Mouse (Mus musculus) brain, embryonic 14.5 days (tissue): ENCODE data around the gene Kalrn.

Source experiments
- CTCF ChIP-seq: fragments of 200-500 bp; IDR thresholded peaks from 2 replicates; pipeline ENCODE4 v1.5.1; 2012; ENCODE audit warnings: inconsistent platforms, mild to moderate bottlenecking, moderate library complexity, borderline replicate concordance; ENCODE audit not compliant: insufficient read depth, insufficient read length; ENCODE audit errors: extremely low read depth
- POLR2A ChIP-seq: fragments of 200-500 bp; IDR thresholded peaks from 2 replicates; pipeline ENCODE4 v1.6.1; 2012; ENCODE audit warnings: mild to moderate bottlenecking, inconsistent platforms, borderline replicate concordance; ENCODE audit not compliant: poor library complexity, insufficient read depth, insufficient read length, severe bottlenecking; ENCODE audit errors: extremely low read depth

DNA sequence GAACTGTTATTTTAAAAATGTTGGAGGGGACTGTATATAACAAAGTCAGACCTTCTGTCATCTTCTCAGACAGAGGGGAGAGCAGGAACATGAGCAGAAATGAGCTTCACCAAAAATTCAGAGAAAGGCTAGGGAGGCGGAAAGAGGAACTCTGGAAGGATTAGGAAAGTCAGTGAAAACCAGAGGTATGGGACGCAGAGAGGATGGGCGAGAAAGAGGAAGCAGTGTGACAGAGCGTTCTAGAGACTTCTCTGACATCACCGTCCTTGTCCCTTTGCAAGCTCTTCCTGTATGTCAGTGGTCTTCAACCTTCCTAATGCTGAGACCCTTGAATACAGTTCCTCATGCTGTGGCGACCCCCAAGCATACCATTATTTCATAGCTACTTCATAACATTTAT lies 588.0 kb downstream of the Kalrn start:
- TF ChIP-seq POLR2A (no peak), CTCF (no peak)
